Mouse (Mus musculus): ENCODE measurements at regions not wholly inside any gene's neighbourhood (a gene's known extent, or its start where the extent isn't known, plus 50 kb on each side); places are given as distances from the start of the nearest gene placed in this dataset.
A peak's percentile ranks its signal among the peaks of the same experiment; 100 is the strongest.

DNA sequence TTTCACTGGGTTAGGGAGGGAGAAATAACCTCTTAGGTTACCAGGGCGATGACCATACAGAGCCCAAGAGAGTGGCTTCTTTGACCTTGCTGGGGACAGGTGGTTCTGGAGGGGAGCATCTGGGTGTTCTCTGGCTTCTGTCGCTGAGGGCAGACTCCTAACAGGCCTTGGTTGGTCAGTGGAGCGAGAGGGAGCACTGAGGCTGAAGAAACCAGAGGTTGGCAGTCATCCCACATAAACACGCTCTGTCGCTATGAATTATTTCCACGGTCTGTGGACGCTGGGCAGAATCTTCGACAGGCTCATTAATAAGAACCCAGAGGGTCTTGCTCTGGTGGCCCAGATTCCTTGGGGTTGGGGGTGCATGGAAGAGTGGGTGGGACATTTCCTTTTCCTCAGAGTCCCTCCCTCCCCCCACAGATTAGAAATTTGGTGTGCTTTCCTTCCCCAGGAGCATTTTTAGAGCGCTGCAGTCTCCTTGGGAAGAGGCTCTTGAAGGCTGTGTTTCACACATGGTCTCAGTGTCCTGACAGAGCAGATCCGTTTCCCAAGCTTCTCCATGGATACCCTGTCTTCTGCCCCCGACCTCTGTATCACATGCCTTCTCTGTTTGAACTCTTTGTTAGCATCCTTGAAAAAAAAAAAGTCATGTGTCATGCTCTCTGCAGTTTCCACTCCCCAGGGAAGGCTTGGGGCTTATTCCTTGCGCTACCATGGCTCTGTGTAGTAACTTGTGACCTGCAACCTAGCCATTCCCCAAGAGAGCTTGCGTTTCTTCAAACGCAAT, 190.1 kb downstream of the 4933412E24Rik start:
- H3K4me3 ChIP-seq (replicated peaks; ENCODE audit: extremely low read depth, low read depth, low read length), result no peak overlapping the region
- peaks cover 9% of the 10 kb centered on the region for H3K4me1 ChIP-seq (ENCODE audit: control insufficient read depth, insufficient read depth, low read length)
- 55% methylated on average over 14 of the region's 14 CpGs for WGBS
- DNase-seq, result no peak
- TF ChIP-seq CTCF (IDR thresholded peaks at IDR 0.05; ENCODE audit: insufficient read depth, low read length) (no peak), POLR2A (IDR thresholded peaks at IDR 0.05; ENCODE audit: borderline replicate concordance, extremely low read depth, low read depth, low read length) (no peak)

DNA sequence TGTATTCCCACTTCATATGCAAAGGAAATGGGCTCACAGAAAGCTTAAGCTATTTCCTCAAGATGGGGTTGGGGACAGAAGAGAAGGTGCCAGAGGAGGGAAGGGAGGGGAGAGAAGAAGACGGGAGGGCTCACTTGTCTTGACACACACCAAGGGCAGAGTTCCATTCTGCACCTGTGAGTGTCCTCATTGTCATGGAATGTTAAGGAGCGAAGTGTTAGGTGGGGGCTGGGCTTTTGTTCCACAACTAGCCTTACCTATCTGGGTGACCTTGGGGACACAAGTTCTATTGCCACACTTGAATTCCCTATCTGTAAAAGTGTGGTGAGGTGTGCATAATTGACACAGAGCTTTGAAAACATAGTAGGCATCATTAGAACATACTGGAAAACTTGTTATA, 192.5 kb downstream of the 4933412E24Rik start:
- Histone ChIP-seq H3K4me1 (ENCODE audit: control insufficient read depth, insufficient read depth, low read length) (peaks cover 9% of the 10 kb centered on the region), H3K4me3 (replicated peaks; ENCODE audit: extremely low read depth, low read depth, low read length) (no peak overlapping the region)
- DNase-seq, result peak; percentile 45
- WGBS, result 62% methylated on average over 2 of the region's 2 CpGs
- TF ChIP-seq CTCF (IDR thresholded peaks at IDR 0.05; ENCODE audit: insufficient read depth, low read length) (no peak), POLR2A (IDR thresholded peaks at IDR 0.05; ENCODE audit: borderline replicate concordance, extremely low read depth, low read depth, low read length) (no peak)

DNA sequence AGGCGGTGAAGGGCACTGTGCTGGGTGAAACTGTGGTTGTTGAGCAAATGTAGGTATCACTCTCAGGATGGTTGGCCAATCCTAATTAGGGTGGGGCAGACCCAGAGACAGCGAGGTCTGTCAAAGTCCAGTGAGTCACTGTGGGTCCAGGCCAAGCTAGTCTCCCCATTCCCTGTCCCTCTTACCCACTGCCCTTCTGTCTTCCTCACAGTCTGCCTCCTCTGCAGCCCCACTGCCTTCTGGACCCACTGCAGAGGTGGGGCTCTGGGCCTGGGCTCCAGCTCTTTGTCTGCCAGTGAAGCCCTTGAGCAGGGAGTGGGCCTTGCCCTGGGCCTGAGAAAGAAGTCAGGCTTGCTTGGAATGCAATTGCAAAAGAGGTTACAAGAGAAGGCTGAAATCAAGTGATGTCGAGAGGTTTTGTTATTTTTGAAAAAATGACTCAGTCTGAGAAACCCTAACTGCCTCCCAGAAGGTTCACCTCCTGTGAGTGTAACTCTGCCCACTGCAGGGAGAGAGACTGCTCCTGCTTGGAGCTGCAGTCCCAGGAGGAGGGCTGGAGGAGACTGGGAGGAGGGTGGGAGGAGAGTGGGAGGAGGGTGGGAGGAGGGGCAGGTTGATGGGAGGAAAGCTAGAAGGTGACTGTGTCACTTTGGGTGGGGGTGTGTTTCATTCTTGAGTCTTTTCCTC, 193.3 kb downstream of the 4933412E24Rik start:
- H3K4me3 ChIP-seq (replicated peaks; ENCODE audit: extremely low read depth, low read depth, low read length), result no peak overlapping the region
- peaks cover 7% of the 10 kb centered on the region for H3K4me1 ChIP-seq (ENCODE audit: control insufficient read depth, insufficient read depth, low read length)
- WGBS, result 44% methylated on average over 3 of the region's 3 CpGs
- TF ChIP-seq POLR2A (IDR thresholded peaks at IDR 0.05; ENCODE audit: borderline replicate concordance, extremely low read depth, low read depth, low read length) (peak; percentile 13; the same call in 1 of the 2 replicates), CTCF (IDR thresholded peaks at IDR 0.05; ENCODE audit: insufficient read depth, low read length) (no peak)
- peak; percentile 65 for DNase-seq

- whole genome bisulfite sequencing, result 80% methylated on average over 10 of the region's 10 CpGs
- TF ChIP-seq CTCF (IDR thresholded peaks at IDR 0.05; ENCODE audit: insufficient read depth, low read length), result no peak
- peaks cover 6% of the 10 kb centered on the region for H3K4me1 ChIP-seq (ENCODE audit: control insufficient read depth, insufficient read depth, low read length)
- DNase-seq, result no peak
- H3K4me3 ChIP-seq (replicated peaks; ENCODE audit: extremely low read depth, low read depth, low read length), result no peak overlapping the region
Measured at GRCm38 (mm10) chr15:59820317-59820716, 196.1 kb downstream of the 4933412E24Rik start.

DNA sequence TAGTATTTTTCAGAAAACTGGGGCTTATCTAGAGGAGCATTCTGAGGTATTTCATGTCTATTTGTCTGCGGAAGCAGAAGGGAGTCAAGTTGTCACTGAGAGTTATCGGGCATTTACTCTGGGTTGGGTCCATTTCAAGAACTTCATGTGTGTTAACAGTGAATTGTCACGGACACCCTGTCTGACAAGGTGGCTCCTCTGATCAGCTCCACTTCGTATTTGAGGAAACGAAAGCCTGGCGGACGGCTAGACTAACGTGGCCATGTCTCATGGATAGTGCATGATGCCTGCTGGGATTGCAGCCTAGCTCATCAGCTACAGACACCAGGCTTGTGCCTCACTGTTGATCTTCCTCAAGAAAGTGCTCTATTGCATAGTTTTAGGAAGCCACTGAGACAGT, 200.4 kb downstream of the 4933412E24Rik start:
- DNase-seq, result no peak
- Histone ChIP-seq H3K4me1 (ENCODE audit: control insufficient read depth, insufficient read depth, low read length) (no peaks in the 10 kb centered on the region), H3K4me3 (replicated peaks; ENCODE audit: extremely low read depth, low read depth, low read length) (no peak overlapping the region)
- 69% methylated on average over 8 of the region's 8 CpGs for WGBS
- no peak for TF ChIP-seq CTCF (IDR thresholded peaks at IDR 0.05; ENCODE audit: insufficient read depth, low read length)
- TF ChIP-seq POLR2A (IDR thresholded peaks at IDR 0.05; ENCODE audit: borderline replicate concordance, extremely low read depth, low read depth, low read length), result no peak

- DNase-seq, result no peak
- H3K4me3 ChIP-seq (replicated peaks; ENCODE audit: extremely low read depth, low read depth, low read length), result no peak overlapping the region
- WGBS, result 41% methylated on average over 3 of the region's 3 CpGs
- H3K4me1 ChIP-seq (ENCODE audit: control insufficient read depth, insufficient read depth, low read length), result no peaks in the 10 kb centered on the region
- TF ChIP-seq CTCF (IDR thresholded peaks at IDR 0.05; ENCODE audit: insufficient read depth, low read length), result no peak
- no peak for TF ChIP-seq POLR2A (IDR thresholded peaks at IDR 0.05; ENCODE audit: borderline replicate concordance, extremely low read depth, low read depth, low read length)
Measured at GRCm38 (mm10) chr15:59811566-59811965, 204.8 kb downstream of the 4933412E24Rik start.

DNA sequence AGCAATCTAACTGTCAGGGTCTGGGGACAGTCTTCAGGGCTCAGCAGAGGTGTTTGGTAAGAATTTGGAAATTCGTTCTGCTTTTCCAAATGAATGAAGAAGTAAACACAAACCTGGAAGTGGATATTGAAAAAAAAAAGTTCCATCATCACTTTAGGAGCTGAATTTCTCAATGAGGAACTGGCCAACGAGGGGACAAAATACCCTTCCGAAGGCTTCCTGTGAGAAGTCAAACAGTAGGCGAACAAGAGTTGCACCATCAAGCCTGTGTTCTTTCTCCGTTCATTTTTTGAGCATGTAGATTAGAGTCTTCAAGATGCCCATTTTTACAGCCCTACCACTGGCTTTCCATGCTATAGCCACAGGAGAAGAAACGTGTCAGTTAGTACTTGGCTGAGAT, 207.1 kb downstream of the 4933412E24Rik start:
- no peak for DNase-seq
- Histone ChIP-seq H3K4me3 (replicated peaks; ENCODE audit: extremely low read depth, low read depth, low read length) (no peak overlapping the region), H3K4me1 (ENCODE audit: control insufficient read depth, insufficient read depth, low read length) (0 out of 2 replicates have a peak, but pooled peaks cover 2% of the 10 kb centered on the region)
- TF ChIP-seq CTCF (IDR thresholded peaks at IDR 0.05; ENCODE audit: insufficient read depth, low read length) (no peak), POLR2A (IDR thresholded peaks at IDR 0.05; ENCODE audit: borderline replicate concordance, extremely low read depth, low read depth, low read length) (no peak)
- WGBS, result 82% methylated on average over 6 of the region's 6 CpGs

GRCm38 (mm10) chr15:59807723-59808122, 208.7 kb downstream of the 4933412E24Rik start:
- DNase-seq, result no peak
- no peak overlapping the region for H3K4me3 ChIP-seq (replicated peaks; ENCODE audit: extremely low read depth, low read depth, low read length)
- TF ChIP-seq CTCF (IDR thresholded peaks at IDR 0.05; ENCODE audit: insufficient read depth, low read length) (no peak), POLR2A (IDR thresholded peaks at IDR 0.05; ENCODE audit: borderline replicate concordance, extremely low read depth, low read depth, low read length) (no peak)
- 0 out of 2 replicates have a peak, but pooled peaks cover 2% of the 10 kb centered on the region for H3K4me1 ChIP-seq (ENCODE audit: control insufficient read depth, insufficient read depth, low read length)
- WGBS, result 79% methylated on average over 6 of the region's 6 CpGs

DNA sequence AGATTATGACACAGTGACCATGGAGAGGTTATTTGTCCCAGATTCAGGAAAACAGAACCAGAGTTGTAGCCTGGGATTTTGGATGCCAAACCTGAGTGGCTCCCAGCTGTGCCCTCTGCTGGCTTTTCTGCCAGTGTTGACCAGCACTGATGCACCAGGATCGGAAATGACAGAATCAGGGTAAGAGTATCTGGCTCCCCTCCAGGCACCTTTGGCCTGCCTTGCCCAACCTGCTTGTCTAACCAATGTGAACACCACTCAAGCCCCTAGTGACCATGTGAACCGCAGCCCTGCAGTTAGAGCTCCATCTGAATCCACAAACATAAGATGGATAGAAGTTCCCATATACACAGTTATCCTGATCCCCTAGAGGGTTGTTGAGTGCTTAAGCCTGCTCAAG, 210.6 kb downstream of the 4933412E24Rik start:
- H3K4me1 ChIP-seq (ENCODE audit: control insufficient read depth, insufficient read depth, low read length), result 0 out of 2 replicates have a peak, but pooled peaks cover 2% of the 10 kb centered on the region
- H3K4me3 ChIP-seq (replicated peaks; ENCODE audit: extremely low read depth, low read depth, low read length), result no peak overlapping the region
- 65% methylated on average over 2 of the region's 2 CpGs for WGBS
- TF ChIP-seq CTCF (IDR thresholded peaks at IDR 0.05; ENCODE audit: insufficient read depth, low read length) (no peak), POLR2A (IDR thresholded peaks at IDR 0.05; ENCODE audit: borderline replicate concordance, extremely low read depth, low read depth, low read length) (no peak)
- DNase-seq, result no peak

DNA sequence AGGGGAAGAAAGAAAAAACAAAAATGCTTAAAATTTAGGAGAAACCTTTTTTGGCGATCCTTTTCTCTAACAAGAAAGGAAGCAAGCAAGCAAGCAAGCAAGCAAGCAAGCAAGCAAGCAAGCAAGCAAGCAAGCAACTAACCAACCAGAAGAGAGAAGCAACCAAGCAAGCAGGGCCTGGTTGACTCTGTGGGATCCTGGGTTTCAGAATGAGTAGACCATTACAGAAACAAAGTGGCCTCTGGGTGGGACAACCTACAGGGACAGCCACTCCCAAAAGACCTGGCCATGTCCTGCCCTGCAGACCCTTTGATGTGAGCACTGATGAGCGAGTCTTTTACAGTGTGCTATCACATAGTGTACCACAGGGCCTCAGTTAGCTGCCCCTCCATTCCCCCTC, 211.6 kb downstream of the 4933412E24Rik start:
- Histone ChIP-seq H3K4me3 (replicated peaks; ENCODE audit: extremely low read depth, low read depth, low read length) (no peak overlapping the region), H3K4me1 (ENCODE audit: control insufficient read depth, insufficient read depth, low read length) (0 out of 2 replicates have a peak, but pooled peaks cover 2% of the 10 kb centered on the region)
- TF ChIP-seq POLR2A (IDR thresholded peaks at IDR 0.05; ENCODE audit: borderline replicate concordance, extremely low read depth, low read depth, low read length) (no peak), CTCF (IDR thresholded peaks at IDR 0.05; ENCODE audit: insufficient read depth, low read length) (no peak)
- no peak for DNase-seq
- WGBS, result 85% methylated on average over 2 of the region's 2 CpGs

Data from lung, adult 2 months (tissue).